Mouse (Mus musculus): Measurements from ENCODE around the gene Ppp1r37. TPM values are rescaled to one million over a fixed set of nuclear protein-coding genes. Genes with fewer than 3 reads are reported as not detected.

The Ppp1r37 gene
- polyA plus RNA-seq, 1 experiment: 93.5 TPM

GRCm38 (mm10) chr7:19600562-19600961, 37.7 kb upstream of the Ppp1r37 start:
- Histone ChIP-seq H3K4me3 (replicated peaks; ENCODE audit: control insufficient read depth, low read depth, low read length) (no peak overlapping the region), H3K27ac (ENCODE audit: control insufficient read depth, insufficient read depth, low read depth, low read length, poor library complexity) (no peak overlapping the region), H3K4me1 (ENCODE audit: control insufficient read depth, insufficient read depth, low read length) (peaks cover 3% of the 10 kb centered on the region; the same call in 1 of the 2 replicates)
- TF ChIP-seq POLR2A (IDR thresholded peaks at IDR 0.05; ENCODE audit: borderline replicate concordance, control insufficient read depth, low read depth, low read length): no peak
- no peak for TF ChIP-seq CTCF (IDR thresholded peaks at IDR 0.05; ENCODE audit: control insufficient read depth, insufficient read depth, low read length)
- 39% methylated on average over 5 of the region's 5 CpGs for WGBS

GRCm38 (mm10) chr7:19593061-19593730, 30.3 kb upstream of the Ppp1r37 start:
- TF ChIP-seq POLR2A (IDR thresholded peaks at IDR 0.05; ENCODE audit: borderline replicate concordance, control insufficient read depth, low read depth, low read length) (no peak), CTCF (IDR thresholded peaks at IDR 0.05; ENCODE audit: control insufficient read depth, insufficient read depth, low read length) (no peak)
- 73% methylated on average over 10 of the region's 10 CpGs for WGBS
- Histone ChIP-seq H3K4me3 (replicated peaks; ENCODE audit: control insufficient read depth, low read depth, low read length) (no peak overlapping the region), H3K27ac (ENCODE audit: control insufficient read depth, insufficient read depth, low read depth, low read length, poor library complexity) (no peak overlapping the region), H3K4me1 (ENCODE audit: control insufficient read depth, insufficient read depth, low read length) (no peaks in the 10 kb centered on the region)

GRCm38 (mm10) chr7:19589917-19590316, 27.0 kb upstream of the Ppp1r37 start:
- TF ChIP-seq POLR2A (IDR thresholded peaks at IDR 0.05; ENCODE audit: borderline replicate concordance, control insufficient read depth, low read depth, low read length) (no peak), CTCF (IDR thresholded peaks at IDR 0.05; ENCODE audit: control insufficient read depth, insufficient read depth, low read length) (peak; percentile 83)
- H3K27ac ChIP-seq (ENCODE audit: control insufficient read depth, insufficient read depth, low read depth, low read length, poor library complexity): no peak overlapping the region
- 48% methylated on average over 3 of the region's 3 CpGs for WGBS
- no peaks in the 10 kb centered on the region for H3K4me1 ChIP-seq (ENCODE audit: control insufficient read depth, insufficient read depth, low read length)
- no peak overlapping the region for H3K4me3 ChIP-seq (replicated peaks; ENCODE audit: control insufficient read depth, low read depth, low read length)

- no peak overlapping the region for H3K4me3 ChIP-seq (replicated peaks; ENCODE audit: control insufficient read depth, low read depth, low read length)
- TF ChIP-seq CTCF (IDR thresholded peaks at IDR 0.05; ENCODE audit: control insufficient read depth, insufficient read depth, low read length) (peak; percentile 72), POLR2A (IDR thresholded peaks at IDR 0.05; ENCODE audit: borderline replicate concordance, control insufficient read depth, low read depth, low read length) (no peak)
- WGBS: 53% methylated on average over 3 of the region's 3 CpGs
- no peaks in the 10 kb centered on the region for H3K4me1 ChIP-seq (ENCODE audit: control insufficient read depth, insufficient read depth, low read length)
- no peak overlapping the region for H3K27ac ChIP-seq (ENCODE audit: control insufficient read depth, insufficient read depth, low read depth, low read length, poor library complexity)
These were observed 26.3 kb upstream of the Ppp1r37 start for GRCm38 (mm10) chr7:19589207-19589606.

GRCm38 (mm10) chr7:19586269-19586668, 23.4 kb upstream of the Ppp1r37 start:
- H3K27ac ChIP-seq (ENCODE audit: control insufficient read depth, insufficient read depth, low read depth, low read length, poor library complexity): no peak overlapping the region
- TF ChIP-seq POLR2A (IDR thresholded peaks at IDR 0.05; ENCODE audit: borderline replicate concordance, control insufficient read depth, low read depth, low read length) (no peak), CTCF (IDR thresholded peaks at IDR 0.05; ENCODE audit: control insufficient read depth, insufficient read depth, low read length) (no peak)
- H3K4me1 ChIP-seq (ENCODE audit: control insufficient read depth, insufficient read depth, low read length): no peaks in the 10 kb centered on the region
- no peak overlapping the region for H3K4me3 ChIP-seq (replicated peaks; ENCODE audit: control insufficient read depth, low read depth, low read length)
- WGBS: 97% methylated on average over 46 of the region's 46 CpGs

GRCm38 (mm10) chr7:19580634-19581033, 17.8 kb upstream of the Ppp1r37 start:
- Histone ChIP-seq H3K4me3 (replicated peaks; ENCODE audit: control insufficient read depth, low read depth, low read length) (no peak overlapping the region), H3K27ac (ENCODE audit: control insufficient read depth, insufficient read depth, low read depth, low read length, poor library complexity) (no peak overlapping the region), H3K4me1 (ENCODE audit: control insufficient read depth, insufficient read depth, low read length) (peaks cover 2% of the 10 kb centered on the region)
- 88% methylated on average over 8 of the region's 8 CpGs for WGBS
- TF ChIP-seq POLR2A (IDR thresholded peaks at IDR 0.05; ENCODE audit: borderline replicate concordance, control insufficient read depth, low read depth, low read length): no peak
- no peak for TF ChIP-seq CTCF (IDR thresholded peaks at IDR 0.05; ENCODE audit: control insufficient read depth, insufficient read depth, low read length)

- WGBS: 91% methylated on average over 10 of the region's 10 CpGs
- peaks cover 2% of the 10 kb centered on the region for H3K4me1 ChIP-seq (ENCODE audit: control insufficient read depth, insufficient read depth, low read length)
- H3K27ac ChIP-seq (ENCODE audit: control insufficient read depth, insufficient read depth, low read depth, low read length, poor library complexity): peak overlapping the region; percentile 7; the same call in 1 of the 2 replicates
- no peak for TF ChIP-seq CTCF (IDR thresholded peaks at IDR 0.05; ENCODE audit: control insufficient read depth, insufficient read depth, low read length)
- TF ChIP-seq POLR2A (IDR thresholded peaks at IDR 0.05; ENCODE audit: borderline replicate concordance, control insufficient read depth, low read depth, low read length): no peak
- no peak overlapping the region for H3K4me3 ChIP-seq (replicated peaks; ENCODE audit: control insufficient read depth, low read depth, low read length)
These were observed 16.9 kb upstream of the Ppp1r37 start for GRCm38 (mm10) chr7:19579751-19580150.

GRCm38 (mm10) chr7:19578436-19578835, 15.6 kb upstream of the Ppp1r37 start:
- peak overlapping the region; percentile 64 for H3K4me3 ChIP-seq (replicated peaks; ENCODE audit: control insufficient read depth, low read depth, low read length)
- TF ChIP-seq CTCF (IDR thresholded peaks at IDR 0.05; ENCODE audit: control insufficient read depth, insufficient read depth, low read length) (no peak), POLR2A (IDR thresholded peaks at IDR 0.05; ENCODE audit: borderline replicate concordance, control insufficient read depth, low read depth, low read length) (no peak)
- H3K27ac ChIP-seq (ENCODE audit: control insufficient read depth, insufficient read depth, low read depth, low read length, poor library complexity): peak overlapping the region; percentile 70
- peaks cover 2% of the 10 kb centered on the region for H3K4me1 ChIP-seq (ENCODE audit: control insufficient read depth, insufficient read depth, low read length)
- 49% methylated on average over 4 of the region's 4 CpGs for WGBS
